Mouse (Mus musculus) lung, postnatal 0 days (tissue): ENCODE results near the gene Rgs14. TPM values are rescaled to one million over a fixed set of nuclear protein-coding genes. Genes with fewer than 3 reads are reported as not detected.

ENCODE experiments used
- ATAC-seq: fragments of 200-750 bp; cut with Nextera tagmentation; 2 replicates; pipeline ENCODE4 v1.8.0; 2017; ENCODE audit warnings: moderate library complexity
- DNase-seq: peaks from one replicate; pipeline ENCODE4 v3.0.0-alpha.2; 2016; ENCODE audit warnings: low spot score
- H3K27ac ChIP-seq: fragments of 300-500 bp; sonication (generic); 2 replicates; pipeline ENCODE4 v1.5.1; 2014; ENCODE audit warnings: antibody characterized with exemption, mild to moderate bottlenecking, low read length, mixed read lengths
- H3K27me3 ChIP-seq: fragments of 300-500 bp; sonication (generic); replicated peaks from 2 replicates; pipeline ENCODE4 v1.6.1; 2014; ENCODE audit warnings: low read length, mixed read lengths; ENCODE audit not compliant: insufficient read depth
- H3K36me3 ChIP-seq: fragments of 300-500 bp; sonication (generic); 2 replicates; pipeline ENCODE4 v1.6.1; 2014; ENCODE audit warnings: low read length, mixed read lengths; ENCODE audit not compliant: insufficient read depth
- H3K4me1 ChIP-seq: fragments of 300-500 bp; sonication (generic); 2 replicates; pipeline ENCODE4 v1.6.1; 2014; ENCODE audit warnings: antibody characterized with exemption, low read depth, low read length, mixed read lengths; ENCODE audit not compliant: insufficient read depth
- H3K4me2 ChIP-seq: fragments of 300-500 bp; sonication (generic); replicated peaks from 2 replicates; pipeline ENCODE4 v1.6.1; 2014; ENCODE audit warnings: low read depth, mild to moderate bottlenecking, low read length, moderate library complexity, mixed read lengths
- H3K4me3 ChIP-seq: fragments of 300-500 bp; sonication (generic); 2 replicates; pipeline ENCODE4 v1.5.1; 2014; ENCODE audit warnings: low read depth, low read length
- H3K9ac ChIP-seq: fragments of 300-500 bp; sonication (generic); replicated peaks from 2 replicates; pipeline ENCODE4 v1.6.1; 2014; ENCODE audit warnings: low read depth, mild to moderate bottlenecking
- H3K9me3 ChIP-seq: fragments of 300-500 bp; sonication (generic); 2 replicates; pipeline ENCODE4 v1.6.1; 2016; ENCODE audit warnings: low read length, mixed read lengths
- CTCF ChIP-seq: IDR thresholded peaks from 2 replicates; pipeline ENCODE4 v1.5.1; 2016; ENCODE audit warnings: antibody characterized with exemption, mild to moderate bottlenecking
- EP300 ChIP-seq: IDR thresholded peaks from 2 replicates; pipeline ENCODE4 v1.6.1; 2016; ENCODE audit warnings: antibody characterized with exemption, mild to moderate bottlenecking, control low read depth
- WGBS: fragments of 180-500 bp; shearing (Covaris S2); extraction: QIAGEN DNeasy Blood & Tissue Kit; methylation state at CpG from one replicate; pipeline ENCODE4 v1.1.7; 2014; 5-methylcytosine and 5-hydroxymethylcytosine counted together
- polyA plus RNA-seq: library from polyadenylated mRNA; unstranded; fragments of >200 nt; fragmentation: Nextera tagmentation; extraction: Ambion mirVana; gene quantifications from 2 replicates; pipeline ENCODE4 v1.2.1, GENCODE M21; 2015

Gene Rgs14
- polyA plus RNA-seq, 1 experiment from 2014 or later, result 2.7 TPM

GRCm38 (mm10) chr13:55327169-55327568, 42.4 kb upstream of the Rgs14 start:
- no peak overlapping the region for H3K4me2 ChIP-seq
- H3K36me3 ChIP-seq, result 0 out of 2 replicates have a peak, but pooled peaks cover 15% of the 10 kb centered on the region
- H3K27me3 ChIP-seq, result no peaks in the 10 kb centered on the region
- WGBS, result 31% methylated on average over 4 of the region's 4 CpGs
- no peak for TF ChIP-seq EP300
- no peak for TF ChIP-seq CTCF
- peaks cover 8% of the 10 kb centered on the region; the same call in 1 of the 2 replicates for H3K4me1 ChIP-seq
- DNase-seq (no peak), ATAC-seq (no peak)
- no peak overlapping the region for H3K9ac ChIP-seq
- no peak overlapping the region for H3K27ac ChIP-seq
- H3K4me3 ChIP-seq, result no peak overlapping the region
- no peaks in the 10 kb centered on the region for H3K9me3 ChIP-seq

- 45% methylated on average over 8 of the region's 8 CpGs for WGBS
- H3K27me3 ChIP-seq, result no peaks in the 10 kb centered on the region
- no peak overlapping the region for H3K4me3 ChIP-seq
- no peak overlapping the region for H3K9ac ChIP-seq
- no peak overlapping the region for H3K27ac ChIP-seq
- H3K36me3 ChIP-seq, result 0 out of 2 replicates have a peak, but pooled peaks cover 15% of the 10 kb centered on the region
- ATAC-seq (peak; percentile 59), DNase-seq (peak; percentile 91)
- H3K4me1 ChIP-seq, result peaks cover 8% of the 10 kb centered on the region; the same call in 1 of the 2 replicates
- no peak for TF ChIP-seq EP300
- peak; percentile 95 for TF ChIP-seq CTCF
- no peak overlapping the region for H3K4me2 ChIP-seq
- H3K9me3 ChIP-seq, result no peaks in the 10 kb centered on the region
Observed at GRCm38 (mm10) chr13:55327633-55328032, 41.9 kb upstream of the Rgs14 start.

DNA sequence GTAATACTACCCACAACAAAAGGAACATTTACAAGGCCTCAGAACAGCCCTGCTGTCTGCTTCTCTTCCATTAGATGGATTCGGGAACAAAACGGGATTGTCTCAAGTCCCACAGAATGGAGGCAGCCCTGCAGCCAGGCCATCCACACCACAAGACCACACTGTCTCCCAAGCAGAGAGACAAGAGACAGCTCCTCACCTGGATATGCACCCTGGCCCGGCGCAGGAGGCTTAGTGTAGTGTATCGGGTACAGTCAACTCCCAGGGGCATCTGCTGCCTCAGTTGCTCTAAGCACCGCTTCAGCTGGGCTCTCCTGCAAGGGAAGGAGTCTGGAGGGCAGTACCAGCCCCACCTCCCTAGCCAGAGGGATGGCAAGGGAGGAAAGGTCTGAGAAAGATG, 41.4 kb upstream of the Rgs14 start:
- TF ChIP-seq EP300, result no peak
- no peak for TF ChIP-seq CTCF
- H3K4me1 ChIP-seq, result peaks cover 8% of the 10 kb centered on the region; the same call in 1 of the 2 replicates
- ATAC-seq, result no peak
- H3K9ac ChIP-seq, result no peak overlapping the region
- H3K36me3 ChIP-seq, result 0 out of 2 replicates have a peak, but pooled peaks cover 15% of the 10 kb centered on the region
- no peaks in the 10 kb centered on the region for H3K9me3 ChIP-seq
- H3K4me3 ChIP-seq, result no peak overlapping the region
- no peak overlapping the region for H3K4me2 ChIP-seq
- WGBS, result 80% methylated on average over 6 of the region's 6 CpGs
- no peak for DNase-seq
- no peak overlapping the region for H3K27ac ChIP-seq
- H3K27me3 ChIP-seq, result no peaks in the 10 kb centered on the region

- no peak for DNase-seq
- H3K36me3 ChIP-seq, result 0 out of 2 replicates have a peak, but pooled peaks cover 13% of the 10 kb centered on the region
- no peak overlapping the region for H3K4me3 ChIP-seq
- no peak overlapping the region for H3K9ac ChIP-seq
- TF ChIP-seq CTCF, result no peak
- TF ChIP-seq EP300, result no peak
- H3K27me3 ChIP-seq, result no peaks in the 10 kb centered on the region
- 79% methylated on average over 4 of the region's 4 CpGs for WGBS
- H3K4me1 ChIP-seq, result peaks cover 8% of the 10 kb centered on the region; the same call in 1 of the 2 replicates
- H3K4me2 ChIP-seq, result no peak overlapping the region
- H3K9me3 ChIP-seq, result no peaks in the 10 kb centered on the region
- no peak for ATAC-seq
- no peak overlapping the region for H3K27ac ChIP-seq
Observed at GRCm38 (mm10) chr13:55328641-55329040, 40.9 kb upstream of the Rgs14 start.

- Histone ChIP-seq H3K4me1 (peaks cover 8% of the 10 kb centered on the region; the same call in 1 of the 2 replicates), H3K9ac (no peak overlapping the region; the same call in 1 of the 2 replicates), H3K4me2 (peak overlapping the region; percentile 92), H3K27me3 (no peaks in the 10 kb centered on the region), H3K36me3 (0 out of 2 replicates have a peak, but pooled peaks cover 10% of the 10 kb centered on the region), H3K9me3 (no peaks in the 10 kb centered on the region), H3K4me3 (peak overlapping the region; percentile 67), H3K27ac (no peak overlapping the region)
- DNase-seq, result no peak
- TF ChIP-seq EP300 (no peak), CTCF (no peak)
- 0% methylated on average over 26 of the region's 29 CpGs for WGBS
- ATAC-seq, result peak; percentile 10; the same call in 1 of the 2 replicates
Observed at GRCm38 (mm10) chr13:55329109-55329682, 40.3 kb upstream of the Rgs14 start.

GRCm38 (mm10) chr13:55329683-55330566, 39.6 kb upstream of the Rgs14 start, which contains the start of gene Mxd3:
Mxd3 (minus strand) TSS chr13:55329823.
- Histone ChIP-seq H3K4me1 (peaks cover 8% of the 10 kb centered on the region; the same call in 1 of the 2 replicates), H3K27me3 (no peaks in the 10 kb centered on the region)

More at GRCm38 (mm10) chr13:55329683-55330566, 39.6 kb upstream of the Rgs14 start, which contains the start of gene Mxd3:
- ATAC-seq (peak; percentile 90), DNase-seq (peak; percentile 87)
- H3K9ac ChIP-seq, result no peak within 1 kb of the TSS; the same call in none of the 2 replicates
- H3K27ac ChIP-seq, result peak within 1 kb of the TSS; percentile 64; the same call in 1 of the 2 replicates
- peak within 1 kb of the TSS; percentile 67 for H3K4me3 ChIP-seq
- peak within 1 kb of the TSS; percentile 92 for H3K4me2 ChIP-seq
- no peaks in the 10 kb centered on the region for H3K9me3 ChIP-seq
- 0 out of 2 replicates have a peak, but pooled peaks cover 10% of the 10 kb centered on the region for H3K36me3 ChIP-seq
- under 1% methylated on average over 59 of the region's 82 CpGs for WGBS
- no peak for TF ChIP-seq CTCF
- TF ChIP-seq EP300, result no peak
